Mouse (Mus musculus) heart, adult 18-20 months (tissue): ENCODE results near the gene Myh10. TPM values are rescaled to one million over a fixed set of nuclear protein-coding genes. Genes with fewer than 3 reads are reported as not detected.

Experiments used
- DNase-seq, 2 experiments: peaks; one replicate each; pipeline ENCODE4 v3.0.0; 2021 to 2022; ENCODE audit warnings: mixed read lengths in 1 of 2
- total RNA-seq, 2 experiments: library from RNA; stranded (reverse); gene quantifications; 2 replicates each; pipeline ENCODE4 v1.2.3; 2021

Gene Myh10
- total RNA-seq, 2 experiments from 2014 or later, result 19.3 to 20.3 TPM

DNA sequence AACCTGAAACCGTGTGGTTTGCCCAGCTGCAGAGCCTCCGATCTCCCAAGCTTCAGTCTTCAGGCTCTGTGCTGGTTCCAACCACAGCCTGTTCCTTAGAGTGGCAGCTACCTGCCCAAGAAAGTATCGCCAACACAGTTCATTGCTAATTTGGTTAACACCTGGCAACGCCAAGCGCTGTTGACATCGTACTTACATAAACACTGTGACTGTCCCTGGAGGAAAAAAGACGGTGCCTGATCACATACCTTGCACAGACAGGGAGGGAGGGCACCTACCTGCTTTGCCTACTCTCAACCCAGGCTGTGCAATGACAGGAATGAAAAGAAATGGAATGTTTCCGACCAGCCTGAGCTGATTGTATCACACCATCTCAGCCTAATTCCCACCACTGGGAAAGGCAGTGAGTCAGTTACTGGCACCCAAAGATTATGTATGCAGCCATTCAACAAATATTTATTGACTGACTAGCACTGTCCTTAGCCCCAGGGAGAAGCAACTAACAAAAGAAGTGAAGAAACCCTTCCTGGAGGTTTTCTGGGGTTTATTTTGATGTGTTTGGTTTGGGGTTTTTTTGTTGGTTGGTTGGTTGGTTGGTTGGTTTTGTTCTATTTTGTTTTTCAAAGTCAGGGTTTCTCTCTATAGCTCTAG, 168.7 kb downstream of the Myh10 start:
- DNase-seq, result no peak

- DNase-seq, result no peak
Measured at GRCm38 (mm10) chr11:68862260-68862659, 170.9 kb downstream of the Myh10 start.

- peak; percentile 37 to 43 for DNase-seq
Measured at GRCm38 (mm10) chr11:68863631-68864091, 172.3 kb downstream of the Myh10 start.

GRCm38 (mm10) chr11:68864544-68865189, 173.3 kb downstream of the Myh10 start:
- DNase-seq, result peak; percentile 90 to 95

Other genes with a start within 250 kb of the Myh10 start
- gene Pik3r6, start 188.5 kb upstream of the Myh10 start, total RNA-seq, result 1 to 10 TPM; 3.8 to 4.0 TPM
- gene Mfsd6l, start 135.4 kb upstream of the Myh10 start, total RNA-seq, result under 1 TPM; 0.12 to 0.13 TPM
- not detected for gene Ccdc42, start 104.5 kb upstream of the Myh10 start, total RNA-seq
- gene Ndel1, start 180.3 kb downstream of the Myh10 start, total RNA-seq, result 10 to 100 TPM; 61.2 to 64.3 TPM
- under 1 TPM; 0.15 to 0.21 TPM for gene Rnf222, start 197.0 kb downstream of the Myh10 start, total RNA-seq
- gene Rpl26, start 210.0 kb downstream of the Myh10 start, total RNA-seq, result 100 to 1,000 TPM; 679 to 731 TPM
- gene Odf4, start 235.5 kb downstream of the Myh10 start, total RNA-seq, result not detected